Mouse (Mus musculus): ENCODE measurements around the gene Gm20431. TPM values are rescaled to one million over a fixed set of nuclear protein-coding genes. Genes with fewer than 3 reads are reported as not detected.

The Gm20431 gene
- polyA plus RNA-seq, 1 experiment from 2014 or later = 6.2 TPM

DNA sequence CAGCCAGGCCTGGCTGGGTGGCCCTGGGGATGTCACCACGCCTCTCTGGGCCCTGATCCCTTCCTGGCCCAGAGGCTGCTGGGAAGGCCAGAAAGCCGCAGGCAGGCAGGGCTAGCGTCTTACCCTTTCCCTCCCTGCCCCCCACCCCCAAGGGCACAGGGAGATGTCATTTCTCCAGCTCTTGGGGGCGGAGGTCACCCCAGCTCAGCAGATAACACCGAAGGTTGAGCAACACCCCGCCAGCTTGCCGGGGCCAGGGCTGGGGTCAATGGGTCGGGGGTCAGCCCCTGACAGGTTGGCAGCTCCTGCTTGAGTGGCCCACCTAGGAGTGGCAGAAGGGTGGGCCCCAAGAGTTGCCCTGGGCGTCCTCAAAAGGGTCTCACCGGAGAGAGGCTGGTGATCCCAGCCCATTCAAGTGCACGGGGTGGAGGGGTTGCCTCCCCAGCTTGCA lies 26.4 kb upstream of the Gm20431 start:
- ATAC-seq (ENCODE audit: low FRiP score, low read depth) = no peak
- no peaks in the 10 kb centered on the region for H3K9me3 ChIP-seq
- no peak overlapping the region for H3K4me2 ChIP-seq (replicated peaks)
- peaks cover 61% of the 10 kb centered on the region for H3K27me3 ChIP-seq
- H3K36me3 ChIP-seq = no peaks in the 10 kb centered on the region
- H3K27ac ChIP-seq = no peak overlapping the region
- peaks cover 16% of the 10 kb centered on the region for H3K4me1 ChIP-seq
- H3K4me3 ChIP-seq = no peak overlapping the region
- no peak overlapping the region for H3K9ac ChIP-seq
- 58% methylated on average over 11 of the region's 11 CpGs for WGBS

DNA sequence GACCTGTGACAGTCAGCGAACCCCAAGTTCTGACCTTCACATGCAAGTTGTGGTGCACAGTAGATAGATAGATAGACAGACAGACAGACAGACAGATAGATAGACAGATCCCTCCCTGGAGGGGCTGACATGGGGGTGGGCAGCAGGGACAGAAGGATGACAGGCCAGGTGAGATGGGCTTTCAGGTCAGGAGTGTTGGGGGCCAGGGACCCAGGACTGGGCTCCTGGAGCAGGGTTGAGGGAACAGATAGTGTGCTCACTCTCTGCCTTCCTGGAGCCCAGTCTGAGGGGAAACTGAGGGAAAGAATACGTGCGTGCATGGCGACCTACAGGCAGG lies 25.9 kb upstream of the Gm20431 start:
- Histone ChIP-seq H3K9ac (no peak overlapping the region), H3K4me3 (no peak overlapping the region), H3K36me3 (no peaks in the 10 kb centered on the region), H3K27me3 (peaks cover 57% of the 10 kb centered on the region), H3K4me2 (replicated peaks) (no peak overlapping the region), H3K9me3 (no peaks in the 10 kb centered on the region), H3K27ac (no peak overlapping the region), H3K4me1 (peaks cover 16% of the 10 kb centered on the region)
- WGBS = 88% methylated on average over 4 of the region's 4 CpGs
- no peak for ATAC-seq (ENCODE audit: low FRiP score, low read depth)

DNA sequence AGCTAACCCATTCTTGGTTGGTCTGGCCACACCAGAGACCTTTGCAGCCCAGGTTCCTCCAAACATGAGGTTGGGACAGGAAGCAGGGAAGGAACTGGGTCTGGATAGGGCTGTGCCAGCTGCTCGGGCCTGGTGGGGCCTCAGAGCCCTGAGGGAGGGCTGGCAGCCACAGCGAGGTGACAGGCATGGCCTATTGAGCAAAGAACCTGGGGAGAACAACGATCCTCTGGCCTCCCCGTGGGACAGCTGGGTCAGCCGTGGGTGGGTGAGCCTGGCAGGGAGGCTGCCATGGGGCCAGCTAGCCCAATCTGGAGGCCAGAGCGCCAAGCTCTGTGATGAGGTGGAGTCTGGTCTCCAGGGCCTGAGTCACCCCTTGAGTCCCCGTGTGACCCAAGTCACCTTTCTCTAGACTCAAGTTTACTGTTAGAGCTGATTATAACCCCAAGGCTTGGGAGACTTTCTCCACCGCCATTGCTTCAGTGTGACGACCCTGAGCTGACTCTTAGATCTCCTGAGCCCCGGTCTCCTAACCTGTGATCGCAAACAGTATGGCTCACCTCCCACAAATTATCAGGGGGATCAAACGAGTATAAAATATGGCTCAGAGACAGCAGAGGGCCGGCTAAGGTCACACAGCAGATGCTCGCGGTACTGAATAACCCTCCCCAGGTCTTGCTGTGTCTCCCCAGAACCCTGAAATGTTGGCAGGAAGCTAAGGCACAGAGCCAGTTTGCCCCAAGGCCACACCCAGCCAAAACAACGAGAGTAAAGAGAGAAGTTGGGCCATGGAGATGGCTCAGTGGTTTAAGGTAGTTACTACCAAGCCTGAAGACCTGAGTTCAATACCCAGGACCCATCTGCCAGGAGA lies 25.3 kb upstream of the Gm20431 start:
- no peak for ATAC-seq (ENCODE audit: low FRiP score, low read depth)
- 73% methylated on average over 16 of the region's 16 CpGs for WGBS
- H3K27ac ChIP-seq = no peak overlapping the region
- no peak overlapping the region for H3K4me2 ChIP-seq (replicated peaks)
- H3K9ac ChIP-seq = no peak overlapping the region
- H3K36me3 ChIP-seq = no peaks in the 10 kb centered on the region
- H3K4me3 ChIP-seq = no peak overlapping the region
- H3K9me3 ChIP-seq = no peaks in the 10 kb centered on the region
- peaks cover 51% of the 10 kb centered on the region for H3K27me3 ChIP-seq
- peaks cover 16% of the 10 kb centered on the region for H3K4me1 ChIP-seq

DNA sequence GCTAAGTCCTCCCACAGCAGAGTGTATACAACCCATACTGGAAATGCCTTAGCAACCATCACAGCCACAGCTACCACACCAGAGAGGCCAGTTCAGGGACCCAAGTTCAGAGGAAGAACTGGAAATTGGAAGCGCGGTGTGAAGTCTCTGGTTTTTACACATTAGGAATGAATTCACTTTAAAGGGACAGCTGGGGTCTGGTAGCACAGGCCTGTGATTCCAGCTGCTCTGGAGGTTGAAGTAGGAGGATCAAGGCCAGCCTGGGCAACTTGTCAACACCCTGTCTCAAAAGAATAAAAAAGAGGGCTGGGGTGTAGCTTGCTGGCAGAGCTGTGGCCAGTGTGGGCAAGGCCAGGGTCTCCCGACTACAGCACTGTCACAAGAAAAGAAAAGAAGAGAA lies 24.6 kb upstream of the Gm20431 start:
- peaks cover 14% of the 10 kb centered on the region for H3K4me1 ChIP-seq
- H3K36me3 ChIP-seq = no peaks in the 10 kb centered on the region
- no peak for ATAC-seq (ENCODE audit: low FRiP score, low read depth)
- no peak overlapping the region for H3K4me2 ChIP-seq (replicated peaks)
- no peaks in the 10 kb centered on the region for H3K9me3 ChIP-seq
- no peak overlapping the region for H3K27ac ChIP-seq
- no peak overlapping the region for H3K9ac ChIP-seq
- H3K4me3 ChIP-seq = no peak overlapping the region
- H3K27me3 ChIP-seq = peaks cover 44% of the 10 kb centered on the region
- 85% methylated on average over 3 of the region's 3 CpGs for WGBS

DNA sequence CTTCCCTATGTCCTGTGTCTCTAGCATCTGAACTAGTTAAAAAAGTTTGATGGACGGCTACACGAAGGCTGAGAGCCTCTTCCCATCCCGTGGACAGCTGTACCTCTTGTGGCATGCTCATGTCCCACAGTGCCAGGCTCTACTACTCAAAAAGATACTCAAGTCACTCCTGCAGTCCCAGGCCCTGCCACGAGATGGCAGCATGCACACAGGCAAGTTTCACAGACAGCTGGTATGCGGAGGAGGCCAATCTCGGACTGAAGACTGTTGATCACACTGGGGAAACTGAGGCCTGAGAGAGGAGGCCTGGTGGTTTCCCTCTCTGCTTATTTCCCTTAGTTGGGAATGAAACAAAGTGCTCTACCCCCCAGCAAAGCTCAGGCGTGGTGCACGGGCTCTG lies 23.8 kb upstream of the Gm20431 start:
- Histone ChIP-seq H3K4me1 (peaks cover 8% of the 10 kb centered on the region), H3K27ac (no peak overlapping the region), H3K4me2 (replicated peaks) (no peak overlapping the region), H3K9me3 (no peaks in the 10 kb centered on the region), H3K27me3 (peaks cover 37% of the 10 kb centered on the region), H3K36me3 (no peaks in the 10 kb centered on the region), H3K4me3 (no peak overlapping the region), H3K9ac (no peak overlapping the region)
- 4% methylated on average over 8 of the region's 8 CpGs for WGBS
- no peak for ATAC-seq (ENCODE audit: low FRiP score, low read depth)

DNA sequence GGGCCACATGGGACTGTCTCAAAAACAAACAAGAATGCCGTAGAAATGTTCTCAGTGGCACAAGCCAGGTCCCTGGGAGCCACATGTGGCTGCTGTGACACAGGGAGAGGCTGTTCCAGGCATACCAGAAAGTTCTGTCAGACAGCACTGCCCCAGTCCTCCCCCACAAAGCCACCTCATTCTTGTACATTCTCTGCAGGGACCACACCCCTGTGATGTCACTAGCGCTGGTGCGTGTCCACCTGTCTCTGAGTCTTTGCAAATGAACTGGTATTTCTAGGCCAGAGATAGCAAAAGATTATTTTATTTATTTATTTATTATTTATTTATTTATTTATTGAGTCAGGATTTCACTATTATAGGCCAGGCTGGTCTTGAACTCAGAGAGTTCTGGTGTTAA lies 22.4 kb upstream of the Gm20431 start:
- Histone ChIP-seq H3K4me1 (no peaks in the 10 kb centered on the region), H3K9me3 (no peaks in the 10 kb centered on the region), H3K27ac (no peak overlapping the region), H3K36me3 (no peaks in the 10 kb centered on the region), H3K9ac (no peak overlapping the region), H3K27me3 (peaks cover 28% of the 10 kb centered on the region), H3K4me2 (replicated peaks) (no peak overlapping the region), H3K4me3 (no peak overlapping the region)
- no peak for ATAC-seq (ENCODE audit: low FRiP score, low read depth)
- 71% methylated on average over 3 of the region's 3 CpGs for WGBS

DNA sequence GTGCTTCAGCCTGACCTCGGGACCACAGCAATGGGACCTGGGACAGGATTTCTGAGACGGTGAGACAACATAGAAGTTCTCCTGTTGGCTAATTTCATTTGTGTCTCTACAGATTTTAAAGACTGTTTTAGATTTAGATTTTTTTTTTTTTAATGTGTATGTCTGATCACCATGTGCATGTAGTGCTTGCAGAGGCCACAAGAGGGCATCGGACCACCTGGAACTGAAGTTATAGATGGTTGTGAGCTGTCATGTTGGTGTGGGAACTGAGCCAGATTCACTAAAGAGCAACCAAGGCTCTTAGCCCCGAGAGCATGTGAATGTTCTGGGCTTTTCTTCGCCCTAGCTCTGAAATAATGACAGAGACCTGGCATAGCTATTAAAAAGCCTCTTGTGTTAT lies 19.4 kb upstream of the Gm20431 start:
- H3K4me1 ChIP-seq = no peaks in the 10 kb centered on the region
- 54% methylated on average over 5 of the region's 5 CpGs for WGBS
- no peak for ATAC-seq (ENCODE audit: low FRiP score, low read depth)
- H3K9ac ChIP-seq = no peak overlapping the region
- H3K36me3 ChIP-seq = no peaks in the 10 kb centered on the region
- no peak overlapping the region for H3K4me3 ChIP-seq
- no peaks in the 10 kb centered on the region for H3K9me3 ChIP-seq
- H3K27me3 ChIP-seq = peaks cover 4% of the 10 kb centered on the region; the same call in 1 of the 2 replicates
- no peak overlapping the region for H3K27ac ChIP-seq
- H3K4me2 ChIP-seq (replicated peaks) = no peak overlapping the region

DNA sequence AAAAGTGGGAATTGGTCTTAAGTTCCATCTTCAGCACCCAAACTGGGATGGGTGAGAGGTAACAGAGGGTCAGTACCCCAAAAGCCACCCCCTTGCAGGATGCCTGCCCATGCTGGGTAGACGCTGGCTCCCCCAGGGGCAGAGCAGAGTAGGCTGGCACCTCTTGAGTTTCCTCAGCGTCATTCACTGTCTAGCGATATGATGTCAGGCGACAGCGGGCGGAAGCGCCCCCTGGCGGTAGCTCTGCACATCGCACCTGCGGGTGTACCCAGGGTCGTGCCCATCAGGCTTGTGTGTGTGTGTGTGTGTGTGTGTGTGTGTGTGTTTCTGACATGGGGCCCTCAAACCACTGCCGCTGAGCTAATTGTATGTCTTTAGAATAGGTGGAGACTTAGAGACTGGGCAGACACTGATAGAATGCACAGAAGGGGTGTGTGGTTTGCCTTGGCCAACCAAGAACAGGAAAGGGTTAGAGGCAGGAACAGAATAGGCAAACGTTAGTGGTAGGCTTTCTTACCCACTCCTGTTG lies 18.7 kb upstream of the Gm20431 start:
- no peaks in the 10 kb centered on the region for H3K4me1 ChIP-seq
- no peak overlapping the region for H3K4me2 ChIP-seq (replicated peaks)
- H3K27ac ChIP-seq = no peak overlapping the region
- H3K36me3 ChIP-seq = no peaks in the 10 kb centered on the region
- WGBS = 3% methylated on average over 13 of the region's 13 CpGs
- no peak overlapping the region for H3K9ac ChIP-seq
- peak; percentile 78 for ATAC-seq (ENCODE audit: low FRiP score, low read depth)
- H3K27me3 ChIP-seq = no peaks in the 10 kb centered on the region
- H3K9me3 ChIP-seq = no peaks in the 10 kb centered on the region
- H3K4me3 ChIP-seq = no peak overlapping the region

DNA sequence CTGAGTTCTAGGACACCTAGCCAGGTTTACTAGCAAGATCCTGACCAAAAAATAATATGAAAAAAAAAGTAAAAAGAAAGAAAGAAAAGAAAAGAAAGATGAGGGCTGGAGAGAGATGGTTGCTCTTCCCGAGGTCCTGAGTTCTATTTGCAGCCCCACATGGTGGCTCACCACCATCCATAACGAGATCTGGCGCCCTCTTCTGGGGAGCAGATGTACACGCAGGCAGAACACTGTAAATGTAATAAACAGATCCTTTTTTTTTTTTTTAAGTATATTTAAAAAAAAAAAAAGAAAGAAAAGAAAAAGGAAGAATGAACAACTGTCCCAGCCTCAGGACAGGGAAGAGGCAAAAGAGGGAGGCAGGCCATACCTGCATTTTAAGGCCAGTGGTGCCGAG lies 17.3 kb upstream of the Gm20431 start:
- no peaks in the 10 kb centered on the region for H3K4me1 ChIP-seq
- H3K4me2 ChIP-seq (replicated peaks) = no peak overlapping the region
- WGBS = 46% methylated on average over 5 of the region's 5 CpGs
- no peak overlapping the region for H3K9ac ChIP-seq
- no peaks in the 10 kb centered on the region for H3K36me3 ChIP-seq
- no peak for ATAC-seq (ENCODE audit: low FRiP score, low read depth)
- no peaks in the 10 kb centered on the region for H3K27me3 ChIP-seq
- no peak overlapping the region for H3K4me3 ChIP-seq
- H3K9me3 ChIP-seq = no peaks in the 10 kb centered on the region
- H3K27ac ChIP-seq = no peak overlapping the region

DNA sequence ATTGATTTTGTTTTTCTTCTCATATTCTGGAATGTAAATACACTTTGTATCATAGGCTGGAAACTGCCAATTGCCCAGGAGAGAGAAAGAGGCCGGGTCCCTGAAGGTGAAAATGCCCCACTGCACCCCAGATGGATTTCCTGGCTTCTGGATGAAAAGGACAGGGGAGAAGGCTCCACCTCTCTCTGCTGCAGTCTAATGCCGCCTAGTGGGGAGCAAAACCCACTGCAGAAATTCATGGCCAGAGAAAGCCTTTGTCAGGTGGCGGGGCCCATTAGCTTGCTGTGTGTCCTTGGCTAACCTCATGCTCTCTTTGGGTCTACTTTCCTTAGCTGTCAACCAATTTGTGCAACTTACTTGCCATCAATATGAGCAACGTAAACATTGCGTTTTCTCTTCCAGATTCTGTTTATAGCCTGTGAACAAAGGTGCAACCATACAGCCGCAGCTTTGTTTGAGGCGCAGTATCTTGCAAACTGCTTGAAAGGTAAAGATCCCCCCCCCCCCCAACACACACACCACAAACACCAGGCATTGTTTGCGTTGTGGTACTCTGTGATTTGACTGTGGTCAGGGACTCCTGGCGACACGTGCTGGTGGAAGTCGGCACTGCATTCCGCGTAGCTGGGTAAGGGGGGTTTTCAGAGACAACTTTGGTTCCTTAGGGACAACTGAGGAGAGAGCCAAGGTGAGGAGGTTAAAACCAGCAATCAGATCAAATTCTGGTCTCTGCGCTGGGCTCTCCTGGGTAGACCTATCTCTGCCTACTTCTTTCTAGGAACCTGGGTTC lies 14.0 kb upstream of the Gm20431 start:
- Histone ChIP-seq H3K27me3 (no peaks in the 10 kb centered on the region), H3K9me3 (no peaks in the 10 kb centered on the region), H3K36me3 (no peaks in the 10 kb centered on the region), H3K4me2 (replicated peaks) (no peak overlapping the region), H3K9ac (no peak overlapping the region), H3K4me1 (no peaks in the 10 kb centered on the region), H3K4me3 (no peak overlapping the region), H3K27ac (no peak overlapping the region)
- WGBS = 42% methylated on average over 14 of the region's 14 CpGs
- no peak for ATAC-seq (ENCODE audit: low FRiP score, low read depth)

DNA sequence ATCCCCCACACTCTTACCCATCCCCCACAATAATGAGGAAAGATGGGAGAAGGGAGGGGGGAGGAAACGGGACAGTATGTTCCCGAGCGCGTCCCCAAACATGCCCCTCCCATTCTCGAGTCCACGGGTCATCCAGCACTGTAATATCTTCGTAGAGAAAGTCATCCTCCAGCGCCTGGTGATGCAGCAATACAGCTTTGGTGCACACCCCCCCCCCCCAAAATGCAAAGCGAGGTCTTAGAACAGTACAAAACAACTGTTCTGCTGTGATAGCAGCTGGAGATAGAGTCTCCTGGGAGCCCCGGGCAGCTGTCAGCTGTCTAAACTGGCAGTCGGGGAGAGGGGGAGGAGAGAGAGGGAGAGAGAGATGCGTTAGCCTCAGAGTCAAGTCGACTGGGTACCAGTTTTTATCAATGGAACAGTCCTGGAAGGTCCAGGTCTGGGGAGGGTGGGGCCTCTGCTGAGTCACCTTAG lies 11.0 kb upstream of the Gm20431 start:
- Histone ChIP-seq H3K27ac (no peak overlapping the region), H3K9ac (no peak overlapping the region), H3K4me1 (no peaks in the 10 kb centered on the region), H3K27me3 (no peaks in the 10 kb centered on the region), H3K36me3 (no peaks in the 10 kb centered on the region), H3K4me3 (no peak overlapping the region), H3K4me2 (replicated peaks) (no peak overlapping the region), H3K9me3 (no peaks in the 10 kb centered on the region)
- 47% methylated on average over 13 of the region's 13 CpGs for WGBS
- peak; percentile 66 for ATAC-seq (ENCODE audit: low FRiP score, low read depth)

DNA sequence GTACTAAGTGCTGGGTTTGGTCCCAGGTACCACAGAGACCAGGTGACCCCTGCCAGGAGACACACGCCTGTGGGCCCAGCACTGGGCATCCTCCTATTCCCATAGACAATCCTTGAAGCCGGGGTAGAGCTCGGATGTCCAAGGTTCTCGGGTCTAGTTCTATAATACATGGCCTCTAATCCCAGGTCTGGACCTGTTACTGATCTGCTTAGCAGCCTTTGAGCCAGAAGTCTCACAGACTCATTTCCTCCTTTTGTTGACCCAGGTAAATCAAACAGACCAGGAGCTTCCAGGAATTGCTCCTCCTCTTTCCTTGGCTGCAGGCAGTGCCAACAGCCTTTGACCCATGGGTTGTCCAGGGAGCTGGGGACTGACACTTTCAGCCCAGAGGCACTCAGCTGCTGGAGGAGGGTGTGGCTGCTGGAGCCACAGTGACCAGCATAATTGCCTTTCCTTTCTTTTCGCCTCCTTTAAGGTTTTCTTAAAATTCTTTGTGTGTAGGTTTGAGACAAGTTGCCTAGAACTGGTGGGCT lies 9.9 kb upstream of the Gm20431 start:
- Histone ChIP-seq H3K4me1 (no peaks in the 10 kb centered on the region), H3K4me3 (no peak overlapping the region), H3K9ac (no peak overlapping the region), H3K4me2 (replicated peaks) (no peak overlapping the region), H3K27ac (no peak overlapping the region), H3K9me3 (no peaks in the 10 kb centered on the region), H3K36me3 (no peaks in the 10 kb centered on the region), H3K27me3 (no peaks in the 10 kb centered on the region)
- 77% methylated on average over 5 of the region's 5 CpGs for WGBS
- no peak for ATAC-seq (ENCODE audit: low FRiP score, low read depth)

All from limb, embryonic 13.5 days (tissue).